Mouse (Mus musculus) ES-Bruce4 (cell line): ENCODE data around the gene Gria1. TPM values are rescaled to one million over a fixed set of nuclear protein-coding genes. Genes with fewer than 3 reads are reported as not detected.

Experiments
- H3K27ac ChIP-seq: 2 replicates; pipeline ENCODE4 v1.5.1; 2012; ENCODE audit warnings: low read length, inconsistent platforms; ENCODE audit not compliant: insufficient read depth
- H3K27me3 ChIP-seq: 2 replicates; pipeline ENCODE4 v1.6.1; 2012; ENCODE audit warnings: mild to moderate bottlenecking, low read length, inconsistent platforms; ENCODE audit not compliant: control insufficient read depth, poor library complexity, insufficient read depth, severe bottlenecking
- H3K36me3 ChIP-seq: 2 replicates; pipeline ENCODE4 v1.6.1; 2012; ENCODE audit warnings: inconsistent platforms, mild to moderate bottlenecking, low read length, moderate library complexity; ENCODE audit not compliant: control insufficient read depth, poor library complexity, insufficient read depth, severe bottlenecking
- H3K4me1 ChIP-seq: one replicate; pipeline ENCODE4 v1.8.1; 2011; ENCODE audit warnings: low read length; ENCODE audit not compliant: control insufficient read depth, insufficient read depth
- H3K4me3 ChIP-seq: 2 replicates; pipeline ENCODE4 v1.5.1; 2011; ENCODE audit warnings: low read depth, mild to moderate bottlenecking, low read length
- H3K9ac ChIP-seq: 2 replicates; pipeline ENCODE4 v1.6.1; 2012; ENCODE audit warnings: low read depth, mild to moderate bottlenecking, inconsistent platforms; ENCODE audit not compliant: poor library complexity, severe bottlenecking
- H3K9me3 ChIP-seq: replicated peaks from 2 replicates; pipeline ENCODE4 v1.6.1; 2012; ENCODE audit warnings: mild to moderate bottlenecking, low read length, inconsistent platforms; ENCODE audit not compliant: control insufficient read depth, poor library complexity, insufficient read depth, severe bottlenecking
- CTCF ChIP-seq: IDR thresholded peaks from one replicate; pipeline ENCODE4 v1.8.1; 2011; ENCODE audit warnings: low read depth, low read length
- EP300 ChIP-seq: IDR thresholded peaks from 2 replicates; pipeline ENCODE4 v1.6.1; 2011; ENCODE audit warnings: low read depth, low read length; ENCODE audit not compliant: insufficient read depth
- POLR2A ChIP-seq: IDR thresholded peaks from one replicate; pipeline ENCODE4 v1.8.1; 2011; ENCODE audit warnings: low read length; ENCODE audit not compliant: insufficient read depth
- polyA plus RNA-seq: library from polyadenylated mRNA; stranded (reverse); fragments of >200 nt; gene quantifications from 2 replicates; pipeline ENCODE4 v1.2.4, GENCODE M21; 2011; ENCODE audit warnings: low read depth; ENCODE audit not compliant: missing spikeins, insufficient read depth, insufficient read length

Gene Gria1
- polyA plus RNA-seq, 1 experiment = not detected

- H3K4me3 ChIP-seq = no peak overlapping the region
- no peaks in the 10 kb centered on the region for H3K36me3 ChIP-seq
- no peak overlapping the region for H3K27ac ChIP-seq
- no peaks in the 10 kb centered on the region for H3K4me1 ChIP-seq
- TF ChIP-seq EP300 = no peak
- no peak for TF ChIP-seq POLR2A
- no peak for TF ChIP-seq CTCF
- H3K9ac ChIP-seq = no peak overlapping the region
- H3K27me3 ChIP-seq = no peaks in the 10 kb centered on the region; the same call in none of the 2 replicates
- no peaks in the 10 kb centered on the region for H3K9me3 ChIP-seq
Measured at GRCm38 (mm10) chr11:57244543-57244942, 233.4 kb downstream of the Gria1 start.

- H3K9ac ChIP-seq = no peak overlapping the region
- no peak for TF ChIP-seq EP300
- no peak for TF ChIP-seq POLR2A
- TF ChIP-seq CTCF = no peak
- H3K4me3 ChIP-seq = no peak overlapping the region
- no peaks in the 10 kb centered on the region for H3K9me3 ChIP-seq
- H3K36me3 ChIP-seq = no peaks in the 10 kb centered on the region
- H3K4me1 ChIP-seq = no peaks in the 10 kb centered on the region
- no peak overlapping the region for H3K27ac ChIP-seq
- no peaks in the 10 kb centered on the region; the same call in none of the 2 replicates for H3K27me3 ChIP-seq
Measured at GRCm38 (mm10) chr11:57248870-57249269, 237.7 kb downstream of the Gria1 start.

DNA sequence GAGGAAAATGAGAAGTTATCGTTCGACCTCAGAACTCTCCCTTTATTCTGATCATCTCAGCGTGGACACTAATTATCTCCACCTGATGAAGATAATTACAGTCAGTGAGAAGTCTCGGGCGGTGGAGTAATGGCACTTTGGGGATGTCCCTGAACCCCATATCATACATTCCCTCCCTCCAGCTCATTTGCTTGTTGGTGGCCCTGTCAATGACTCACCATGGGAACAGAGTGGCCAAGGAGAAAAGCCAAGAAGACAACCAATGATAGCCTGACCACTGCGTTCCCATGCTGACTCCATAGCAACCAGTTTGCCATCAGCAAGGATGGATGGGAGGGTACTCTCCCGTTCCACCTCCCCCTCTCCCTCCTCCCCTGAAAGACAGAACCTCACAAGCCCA lies 238.9 kb downstream of the Gria1 start:
- H3K36me3 ChIP-seq = no peaks in the 10 kb centered on the region
- H3K4me3 ChIP-seq = no peak overlapping the region
- no peaks in the 10 kb centered on the region; the same call in 1 of the 2 replicates for H3K27me3 ChIP-seq
- no peak overlapping the region for H3K9ac ChIP-seq
- no peak overlapping the region for H3K27ac ChIP-seq
- no peaks in the 10 kb centered on the region; the same call in 1 of the 2 replicates for H3K9me3 ChIP-seq
- H3K4me1 ChIP-seq = no peaks in the 10 kb centered on the region
- TF ChIP-seq POLR2A = no peak
- TF ChIP-seq EP300 = no peak
- no peak for TF ChIP-seq CTCF

- H3K36me3 ChIP-seq = no peaks in the 10 kb centered on the region
- no peak overlapping the region for H3K9ac ChIP-seq
- H3K4me3 ChIP-seq = no peak overlapping the region
- no peaks in the 10 kb centered on the region for H3K9me3 ChIP-seq
- no peaks in the 10 kb centered on the region for H3K27me3 ChIP-seq
- TF ChIP-seq CTCF (no peak), POLR2A (no peak), EP300 (no peak)
- H3K27ac ChIP-seq = no peak overlapping the region
- H3K4me1 ChIP-seq = no peaks in the 10 kb centered on the region
Measured at GRCm38 (mm10) chr11:57271687-57272086, 260.5 kb downstream of the Gria1 start.

DNA sequence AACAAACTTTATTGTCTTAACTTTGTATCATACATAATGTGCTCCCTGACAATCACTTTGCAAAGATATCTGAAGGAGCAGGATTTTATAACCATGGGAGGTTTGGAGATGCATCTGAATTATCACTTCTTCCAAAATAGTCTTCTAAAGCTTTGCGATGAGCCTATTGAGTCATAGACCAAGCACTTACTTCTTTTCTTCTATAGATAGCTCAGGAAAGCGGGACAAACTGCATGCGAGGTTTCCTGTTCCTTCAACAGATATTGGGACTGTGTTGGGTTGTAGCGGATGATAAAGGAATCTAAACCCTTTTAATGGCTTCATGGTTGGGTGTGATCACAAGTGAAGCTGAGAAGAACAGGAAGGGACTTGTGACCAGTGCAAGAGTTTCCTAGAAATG lies 263.5 kb downstream of the Gria1 start:
- no peak for TF ChIP-seq EP300
- no peak for TF ChIP-seq CTCF
- no peak for TF ChIP-seq POLR2A
- Histone ChIP-seq H3K9me3 (no peaks in the 10 kb centered on the region), H3K4me3 (no peak overlapping the region)

GRCm38 (mm10) chr11:57278056-57278455 lies 266.9 kb downstream of the Gria1 start:
- H3K27me3 ChIP-seq = no peaks in the 10 kb centered on the region
- H3K4me3 ChIP-seq = no peak overlapping the region
- TF ChIP-seq POLR2A (no peak), CTCF (no peak), EP300 (no peak)
- H3K27ac ChIP-seq = no peak overlapping the region
- H3K4me1 ChIP-seq = no peaks in the 10 kb centered on the region
- H3K9ac ChIP-seq = no peak overlapping the region
- no peaks in the 10 kb centered on the region for H3K36me3 ChIP-seq
- H3K9me3 ChIP-seq = no peaks in the 10 kb centered on the region

More for the DNA sequence above, 263.5 kb downstream of the Gria1 start:
- H3K36me3 ChIP-seq = no peaks in the 10 kb centered on the region
- H3K9ac ChIP-seq = no peak overlapping the region
- H3K4me1 ChIP-seq = no peaks in the 10 kb centered on the region
- no peaks in the 10 kb centered on the region for H3K27me3 ChIP-seq
- no peak overlapping the region for H3K27ac ChIP-seq
